Mouse (Mus musculus): ENCODE measurements around the gene Commd1.

GRCm38 (mm10) chr11:22931320-22931905, 50.8 kb downstream of the Commd1 start:
- no peak for TF ChIP-seq POLR2A (IDR thresholded peaks at IDR 0.05; ENCODE audit: borderline replicate concordance, control insufficient read depth, low read depth, low read length)
- no peak for TF ChIP-seq CTCF (IDR thresholded peaks at IDR 0.05; ENCODE audit: control insufficient read depth, insufficient read depth, low read length)
